Mouse (Mus musculus) urinary bladder, postnatal 4 days (tissue): ENCODE data around the gene Shtn1.

ENCODE experiments used
- DNase-seq, 2 experiments: peaks; one replicate each; pipeline ENCODE4 v3.0.0; 2021 to 2022; ENCODE audit warnings: low spot score in 2 of 2

Shtn1 gene

GRCm38 (mm10) chr19:59075472-59076101, at the start of gene Shtn1:
Shtn1 (minus strand) TSS chr19:59076100.
- peak; percentile 47 to 64 for DNase-seq

- DNase-seq = no peak
These were observed 38.3 kb upstream of the Shtn1 start for GRCm38 (mm10) chr19:59114152-59114551.

DNA sequence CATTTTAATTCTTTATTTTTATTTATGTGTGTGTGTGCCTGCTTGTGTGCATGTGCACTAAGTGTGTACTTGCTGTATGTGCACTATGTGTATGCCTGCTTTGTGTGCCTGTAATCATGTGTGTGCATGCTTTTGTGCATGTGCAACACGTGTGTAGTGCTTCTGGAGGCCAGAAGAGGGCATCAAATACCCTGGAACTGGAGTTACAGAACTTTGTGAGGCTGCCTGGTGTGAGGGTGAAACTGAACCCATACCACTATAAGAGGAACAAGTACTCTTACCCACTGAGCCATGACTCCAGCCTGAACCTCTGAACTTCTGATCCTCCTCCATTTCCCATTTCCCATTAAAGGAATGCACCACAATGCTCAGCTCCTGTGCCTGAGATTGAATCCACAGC, 34.0 kb upstream of the Shtn1 start:
- DNase-seq = no peak

DNA sequence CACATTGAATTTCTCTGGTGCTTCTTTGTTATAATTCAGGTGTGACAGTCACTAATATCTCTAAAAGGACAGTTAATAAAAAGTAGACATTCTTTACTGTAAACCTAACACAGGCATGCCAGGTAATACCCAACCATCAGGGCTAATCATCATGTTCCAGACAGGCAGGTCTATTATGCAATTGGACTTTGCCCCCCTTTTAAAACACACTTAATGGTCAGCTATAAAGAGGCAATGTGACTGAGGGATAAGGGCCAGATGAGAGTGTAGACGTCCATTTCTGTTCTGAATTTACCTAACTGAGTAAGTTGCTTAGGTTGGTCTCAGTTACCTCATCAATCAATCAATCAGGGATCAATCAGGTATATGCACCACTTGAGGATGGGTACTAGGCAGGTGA, 22.4 kb upstream of the Shtn1 start:
- DNase-seq = no peak

- no peak for DNase-seq
These were observed 16.4 kb upstream of the Shtn1 start for GRCm38 (mm10) chr19:59092295-59092694.

GRCm38 (mm10) chr19:59090337-59090736, 14.4 kb upstream of the Shtn1 start:
- DNase-seq = no peak

- no peak for DNase-seq
These were observed 8.4 kb upstream of the Shtn1 start for GRCm38 (mm10) chr19:59084296-59084695.

- no peak for DNase-seq
These were observed 231 bp upstream of the Shtn1 start for GRCm38 (mm10) chr19:59076131-59076530.

GRCm38 (mm10) chr19:59074841-59075471, 944 bp downstream of the Shtn1 start:
- no peak for DNase-seq

DNA sequence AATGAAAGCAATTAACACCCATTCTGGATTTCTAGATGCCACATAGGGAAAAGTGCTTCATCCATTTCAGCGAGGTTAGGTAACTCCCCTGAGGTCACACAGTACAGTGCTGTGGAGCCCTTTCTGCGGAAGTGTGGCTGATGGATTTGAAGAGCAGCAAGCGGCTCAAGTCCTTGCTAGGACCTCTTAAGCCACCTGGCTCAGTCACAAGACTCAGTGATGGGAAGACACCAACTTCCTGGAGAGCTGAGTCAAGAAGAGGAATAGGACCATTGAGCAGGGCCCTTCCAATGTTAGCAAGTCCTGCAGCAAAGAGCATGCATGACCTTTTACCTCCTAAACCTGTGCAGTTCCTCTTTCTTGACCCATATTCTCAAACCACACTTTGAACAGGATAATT, 1.5 kb downstream of the Shtn1 start:
- no peak for DNase-seq

DNA sequence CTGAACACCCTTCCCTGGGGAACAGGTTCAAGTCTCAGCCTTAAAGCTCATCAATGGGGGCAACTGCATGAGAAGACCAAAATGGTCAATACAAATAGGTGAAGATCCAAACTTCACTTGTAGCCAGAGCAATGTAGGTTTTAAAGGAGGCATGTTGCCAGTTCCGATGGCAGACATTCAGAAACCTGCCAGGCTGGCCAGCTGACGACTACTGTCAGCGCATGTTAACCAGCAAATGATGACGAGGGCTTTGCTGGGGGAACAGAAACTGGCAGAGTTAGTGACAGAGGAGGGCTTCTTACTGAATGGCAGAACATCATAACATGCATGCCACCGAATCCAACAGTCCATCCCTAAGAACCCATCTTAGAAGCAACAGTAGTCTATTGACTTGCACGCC, 2.9 kb downstream of the Shtn1 start:
- no peak for DNase-seq

DNA sequence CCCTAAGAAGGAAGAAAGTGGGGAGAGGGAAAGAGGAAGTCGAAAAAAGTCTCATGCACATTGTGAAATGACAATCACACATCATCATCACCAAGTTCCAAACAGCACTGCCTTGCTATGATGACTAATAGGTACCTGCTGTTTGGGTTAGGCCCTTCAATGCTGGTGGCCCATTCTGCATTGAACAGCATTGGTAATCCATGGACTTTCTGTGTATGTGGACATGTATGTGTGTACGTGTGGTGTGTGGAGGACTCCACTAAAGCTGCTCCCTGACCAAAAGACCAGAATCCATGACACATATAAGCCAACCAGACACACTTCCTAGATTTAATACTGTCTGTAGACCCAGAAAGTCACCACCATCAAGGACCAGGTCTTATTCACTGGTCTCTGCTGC, 3.9 kb downstream of the Shtn1 start:
- no peak for DNase-seq

- DNase-seq = no peak
These were observed 4.5 kb downstream of the Shtn1 start for GRCm38 (mm10) chr19:59071396-59071795.

DNA sequence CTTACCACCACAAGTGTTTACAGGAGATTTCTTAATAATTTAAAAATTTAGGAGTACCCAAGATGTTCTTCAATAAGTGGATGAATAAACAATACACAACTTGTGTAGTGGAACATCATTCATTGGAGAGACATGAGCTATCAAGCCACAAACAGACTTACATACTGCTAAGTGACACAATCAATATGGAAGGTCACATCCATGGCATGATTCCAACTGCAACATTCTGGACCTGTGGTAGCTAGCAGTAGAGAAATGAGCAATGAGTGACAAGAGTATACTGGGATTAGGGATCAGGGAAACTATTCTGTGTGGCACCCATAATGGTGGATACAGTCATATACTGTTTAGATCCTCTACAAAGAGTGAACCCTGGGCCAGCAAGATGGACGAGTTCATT, 8.2 kb downstream of the Shtn1 start:
- no peak for DNase-seq

- DNase-seq = no peak
These were observed 9.2 kb downstream of the Shtn1 start for GRCm38 (mm10) chr19:59066670-59067069.

DNA sequence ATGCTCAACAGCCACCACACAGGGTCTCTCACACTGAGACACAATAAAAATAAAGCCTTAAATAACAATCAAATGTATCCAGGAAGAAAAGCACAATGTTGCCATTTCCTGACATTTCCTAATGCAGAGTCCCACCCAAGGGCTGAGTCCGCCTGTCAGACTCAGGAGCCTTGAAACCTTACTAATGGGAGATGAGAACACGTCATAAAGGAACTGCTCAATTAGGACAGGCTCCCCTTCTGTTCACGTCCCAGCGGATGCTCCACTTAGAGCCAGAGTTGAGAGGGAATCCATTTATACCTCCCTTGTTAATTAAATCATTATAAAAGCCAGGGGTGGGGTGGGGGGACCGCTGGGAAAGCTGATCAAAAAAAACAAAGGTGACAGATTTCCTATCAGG, 9.8 kb downstream of the Shtn1 start:
- DNase-seq = no peak

GRCm38 (mm10) chr19:59064616-59065015, 11.3 kb downstream of the Shtn1 start:
- no peak for DNase-seq

- DNase-seq = no peak
These were observed 12.3 kb downstream of the Shtn1 start for GRCm38 (mm10) chr19:59063568-59063967.

GRCm38 (mm10) chr19:59058105-59058504, 17.8 kb downstream of the Shtn1 start:
- DNase-seq = no peak

DNA sequence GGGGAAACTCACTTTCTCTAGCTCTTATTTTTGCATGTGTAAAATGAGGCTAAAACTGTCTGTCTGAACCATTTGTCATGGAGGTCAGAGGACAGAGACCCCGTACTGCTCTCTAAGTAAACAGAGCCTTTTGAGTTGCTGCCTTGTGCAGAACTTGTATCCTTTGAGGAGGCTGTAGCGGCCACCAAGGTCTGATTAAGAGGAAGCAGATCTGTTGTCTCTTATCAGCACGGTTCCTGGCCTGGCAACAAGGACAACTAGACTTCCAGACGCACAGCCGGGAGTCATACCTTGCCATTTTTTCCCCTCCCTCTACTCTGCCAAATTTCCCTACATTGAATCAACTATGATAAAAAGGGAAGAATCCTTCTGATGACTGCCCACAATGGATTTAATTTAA, 18.5 kb downstream of the Shtn1 start:
- no peak for DNase-seq

DNA sequence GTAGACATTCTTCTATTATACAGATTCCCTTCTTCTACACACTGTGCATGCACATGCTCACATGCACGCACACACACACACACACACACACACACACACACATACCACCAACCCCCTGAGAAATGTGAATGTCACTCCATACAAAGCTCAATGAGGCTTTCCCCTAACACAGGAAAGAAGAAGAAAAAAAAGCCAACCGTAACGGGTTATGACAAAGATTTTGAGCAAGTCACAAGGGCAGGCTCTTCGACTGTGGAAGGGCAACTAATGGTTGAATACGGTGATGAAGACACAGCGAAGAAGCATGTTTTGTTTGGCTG, 21.3 kb downstream of the Shtn1 start:
- no peak for DNase-seq

GRCm38 (mm10) chr19:59053931-59054631, 21.8 kb downstream of the Shtn1 start:
- no peak for DNase-seq

GRCm38 (mm10) chr19:59052783-59053490, 23.0 kb downstream of the Shtn1 start:
- no peak for DNase-seq
